Mouse (Mus musculus) hindbrain, embryonic 11.5 days (tissue): ENCODE measurements around the gene Htra1. TPM values are rescaled to one million over a fixed set of nuclear protein-coding genes. Genes with fewer than 3 reads are reported as not detected.

Experiments
- ATAC-seq: fragments of 200-750 bp; cut with Nextera tagmentation; 2 replicates; pipeline ENCODE4 v1.8.0; 2017; ENCODE audit warnings: mild to moderate bottlenecking, moderate TSS enrichment, moderate library complexity; ENCODE audit not compliant: low FRiP score
- DNase-seq: peaks from one replicate; pipeline ENCODE4 v3.0.0-alpha.2; 2015; ENCODE audit warnings: low spot score
- H3K27ac ChIP-seq: fragments of 300-500 bp; sonication (generic); 2 replicates; pipeline ENCODE4 v1.5.1; 2014; ENCODE audit warnings: mild to moderate bottlenecking, low read depth, low read length
- H3K27me3 ChIP-seq: fragments of 300-500 bp; sonication (generic); 2 replicates; pipeline ENCODE4 v1.6.1; 2014; ENCODE audit warnings: mild to moderate bottlenecking, low read length, moderate library complexity, mixed read lengths; ENCODE audit not compliant: control insufficient read depth, insufficient read depth
- H3K36me3 ChIP-seq: fragments of 300-500 bp; sonication (generic); 2 replicates; pipeline ENCODE4 v1.6.1; 2014; ENCODE audit warnings: mild to moderate bottlenecking, low read length, moderate library complexity, mixed read lengths; ENCODE audit not compliant: control insufficient read depth, insufficient read depth
- H3K4me1 ChIP-seq: fragments of 300-500 bp; sonication (generic); replicated peaks from 2 replicates; pipeline ENCODE4 v1.6.1; 2014; ENCODE audit warnings: low read length, mixed read lengths; ENCODE audit not compliant: control insufficient read depth, insufficient read depth
- H3K4me2 ChIP-seq: fragments of 300-500 bp; sonication (generic); replicated peaks from 2 replicates; pipeline ENCODE4 v1.6.1; 2014; ENCODE audit warnings: mild to moderate bottlenecking, low read depth, low read length
- H3K4me3 ChIP-seq: fragments of 300-500 bp; sonication (generic); 2 replicates; pipeline ENCODE4 v1.5.1; 2014; ENCODE audit warnings: low read depth, low read length
- H3K9ac ChIP-seq: fragments of 300-500 bp; sonication (generic); 2 replicates; pipeline ENCODE4 v1.6.1; 2014; ENCODE audit warnings: low read depth, low read length
- H3K9me3 ChIP-seq: fragments of 300-500 bp; sonication (generic); 2 replicates; pipeline ENCODE4 v1.6.1; 2016; ENCODE audit warnings: low read length; ENCODE audit not compliant: control insufficient read depth
- WGBS: fragments of 180-500 bp; shearing (Covaris S2); extraction: QIAGEN DNeasy Blood & Tissue Kit; methylation state at CpG from one replicate; pipeline ENCODE4 v1.1.7; 2014; 5-methylcytosine and 5-hydroxymethylcytosine counted together
- polyA plus RNA-seq: library from polyadenylated mRNA; unstranded; fragments of >200 nt; fragmentation: Nextera tagmentation; extraction: Ambion mirVana; gene quantifications from 2 replicates; pipeline ENCODE4 v1.2.1, GENCODE M21; 2014

Gene Htra1
- polyA plus RNA-seq, 1 experiment from 2014 or later, result 19.0 TPM

DNA sequence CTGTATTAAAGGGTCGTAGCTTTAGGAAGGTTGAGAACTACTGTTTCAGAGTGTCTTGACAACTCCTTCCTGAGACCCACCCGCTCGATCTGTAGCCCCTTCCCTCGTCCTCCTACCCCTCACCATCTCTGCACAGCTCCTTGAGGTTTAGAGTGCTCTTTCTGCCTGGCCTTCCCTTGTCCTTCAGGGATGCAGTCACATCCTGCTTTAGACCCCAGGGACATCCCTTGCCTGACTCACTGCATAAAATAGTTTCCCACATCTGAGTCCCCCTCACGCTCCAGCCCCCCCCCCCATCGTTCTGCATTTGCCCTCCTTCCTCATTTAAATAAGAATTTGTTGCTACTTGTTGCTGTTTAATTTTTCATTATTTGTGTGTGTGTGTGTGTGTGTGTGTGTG lies 31.0 kb downstream of the Htra1 start:
- Histone ChIP-seq H3K9ac (no peak overlapping the region), H3K9me3 (no peaks in the 10 kb centered on the region), H3K4me2 (no peak overlapping the region), H3K4me3 (no peak overlapping the region), H3K27ac (no peak overlapping the region), H3K4me1 (no peaks in the 10 kb centered on the region), H3K36me3 (no peaks in the 10 kb centered on the region), H3K27me3 (no peaks in the 10 kb centered on the region)
- 75% methylated on average over 6 of the region's 6 CpGs for WGBS
- DNase-seq (no peak), ATAC-seq (no peak)

GRCm38 (mm10) chr7:130967901-130968300 lies 32.0 kb downstream of the Htra1 start:
- H3K9me3 ChIP-seq, result no peaks in the 10 kb centered on the region
- DNase-seq (no peak), ATAC-seq (no peak)
- H3K36me3 ChIP-seq, result no peaks in the 10 kb centered on the region
- no peaks in the 10 kb centered on the region for H3K27me3 ChIP-seq
- no peak overlapping the region for H3K9ac ChIP-seq
- no peaks in the 10 kb centered on the region for H3K4me1 ChIP-seq
- no peak overlapping the region for H3K4me2 ChIP-seq
- WGBS, result 93% methylated on average over 6 of the region's 6 CpGs
- H3K4me3 ChIP-seq, result no peak overlapping the region
- H3K27ac ChIP-seq, result no peak overlapping the region

GRCm38 (mm10) chr7:130968537-130968936 lies 32.6 kb downstream of the Htra1 start:
- H3K4me3 ChIP-seq, result no peak overlapping the region
- WGBS, result 73% methylated on average over 7 of the region's 7 CpGs
- H3K27ac ChIP-seq, result no peak overlapping the region
- no peak overlapping the region for H3K4me2 ChIP-seq
- no peaks in the 10 kb centered on the region for H3K9me3 ChIP-seq
- DNase-seq (no peak), ATAC-seq (no peak)
- no peaks in the 10 kb centered on the region for H3K27me3 ChIP-seq
- H3K9ac ChIP-seq, result no peak overlapping the region
- no peaks in the 10 kb centered on the region for H3K4me1 ChIP-seq
- H3K36me3 ChIP-seq, result no peaks in the 10 kb centered on the region

DNA sequence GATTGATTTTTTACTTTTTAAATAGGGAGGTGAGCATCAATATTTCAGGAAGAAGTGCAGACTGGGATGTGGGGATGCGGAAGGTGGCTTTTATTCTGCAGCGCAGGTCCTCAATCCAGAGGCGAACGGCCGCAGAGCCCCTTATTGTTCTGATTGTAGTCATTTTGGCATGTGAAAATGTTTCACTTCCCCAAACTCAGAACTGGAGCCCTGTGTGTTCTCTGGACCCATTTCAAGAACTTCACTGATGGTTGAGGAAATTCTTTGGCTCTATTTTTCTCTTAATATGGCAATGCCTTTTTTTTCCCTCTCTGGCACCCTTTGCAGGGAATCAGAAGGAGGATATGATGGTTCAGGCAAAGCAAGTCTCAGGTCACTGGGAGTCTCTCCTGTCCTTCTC lies 33.2 kb downstream of the Htra1 start:
- no peak overlapping the region for H3K4me2 ChIP-seq
- no peaks in the 10 kb centered on the region for H3K4me1 ChIP-seq
- DNase-seq, result no peak
- no peak overlapping the region for H3K27ac ChIP-seq
- 90% methylated on average over 5 of the region's 5 CpGs for WGBS
- H3K27me3 ChIP-seq, result no peaks in the 10 kb centered on the region
- H3K9me3 ChIP-seq, result no peaks in the 10 kb centered on the region
- ATAC-seq, result no peak
- no peak overlapping the region for H3K4me3 ChIP-seq
- no peaks in the 10 kb centered on the region for H3K36me3 ChIP-seq
- H3K9ac ChIP-seq, result no peak overlapping the region

DNA sequence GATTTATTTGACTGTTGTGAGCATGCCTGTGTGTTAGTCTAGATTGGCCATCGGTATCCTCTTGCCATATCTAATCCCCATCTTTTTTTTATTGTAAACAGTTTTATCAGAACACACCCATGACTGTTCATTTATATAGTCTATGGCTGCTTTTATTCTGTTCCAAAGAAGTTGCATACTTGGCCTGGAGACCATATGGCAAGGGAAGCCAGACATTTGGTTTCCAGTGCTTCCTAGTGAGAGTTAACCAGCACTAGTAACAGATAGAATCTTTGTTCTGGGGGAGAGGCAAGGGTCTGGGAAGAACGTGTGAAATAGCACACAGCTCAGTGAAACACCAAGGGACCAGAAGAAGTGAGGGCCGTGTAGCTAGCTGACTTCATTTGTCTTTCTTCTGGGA lies 33.6 kb downstream of the Htra1 start:
- Histone ChIP-seq H3K27me3 (no peaks in the 10 kb centered on the region), H3K27ac (no peak overlapping the region), H3K9me3 (no peaks in the 10 kb centered on the region), H3K36me3 (no peaks in the 10 kb centered on the region), H3K4me3 (no peak overlapping the region), H3K4me1 (no peaks in the 10 kb centered on the region), H3K9ac (no peak overlapping the region), H3K4me2 (no peak overlapping the region)
- DNase-seq (no peak), ATAC-seq (no peak)
- WGBS, result 75% methylated on average over 3 of the region's 3 CpGs

DNA sequence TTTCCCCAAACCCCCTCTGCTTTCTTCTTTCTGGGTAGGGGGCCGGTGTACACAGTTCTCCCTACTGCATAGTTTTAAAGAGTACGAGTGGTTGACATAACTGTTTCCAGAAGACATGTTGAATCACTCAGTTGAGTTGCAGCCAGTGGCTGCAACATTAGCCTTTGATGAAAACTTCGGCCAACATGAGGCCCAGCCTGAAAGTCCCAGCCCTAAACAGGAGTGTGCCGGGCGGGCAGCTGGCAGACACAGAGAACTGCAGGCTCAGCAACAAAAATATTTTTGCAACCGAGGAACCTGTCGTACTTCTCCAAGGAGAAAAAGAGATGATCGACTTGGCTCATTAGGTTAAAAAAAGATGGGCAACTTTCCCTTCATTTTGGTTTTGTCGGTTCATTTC lies 36.9 kb downstream of the Htra1 start:
- no peak overlapping the region for H3K9ac ChIP-seq
- 80% methylated on average over 9 of the region's 9 CpGs for WGBS
- H3K27ac ChIP-seq, result no peak overlapping the region

GRCm38 (mm10) chr7:130976305-130976935 lies 40.5 kb downstream of the Htra1 start:
- DNase-seq (no peak), ATAC-seq (no peak)
- 65% methylated on average over 13 of the region's 13 CpGs for WGBS

More for the DNA sequence above, 36.9 kb downstream of the Htra1 start:
- no peaks in the 10 kb centered on the region for H3K36me3 ChIP-seq
- DNase-seq, result no peak
- no peaks in the 10 kb centered on the region for H3K27me3 ChIP-seq
- H3K9me3 ChIP-seq, result no peaks in the 10 kb centered on the region
- H3K4me3 ChIP-seq, result no peak overlapping the region
- no peak for ATAC-seq
- H3K4me2 ChIP-seq, result no peak overlapping the region
- H3K4me1 ChIP-seq, result no peaks in the 10 kb centered on the region

DNA sequence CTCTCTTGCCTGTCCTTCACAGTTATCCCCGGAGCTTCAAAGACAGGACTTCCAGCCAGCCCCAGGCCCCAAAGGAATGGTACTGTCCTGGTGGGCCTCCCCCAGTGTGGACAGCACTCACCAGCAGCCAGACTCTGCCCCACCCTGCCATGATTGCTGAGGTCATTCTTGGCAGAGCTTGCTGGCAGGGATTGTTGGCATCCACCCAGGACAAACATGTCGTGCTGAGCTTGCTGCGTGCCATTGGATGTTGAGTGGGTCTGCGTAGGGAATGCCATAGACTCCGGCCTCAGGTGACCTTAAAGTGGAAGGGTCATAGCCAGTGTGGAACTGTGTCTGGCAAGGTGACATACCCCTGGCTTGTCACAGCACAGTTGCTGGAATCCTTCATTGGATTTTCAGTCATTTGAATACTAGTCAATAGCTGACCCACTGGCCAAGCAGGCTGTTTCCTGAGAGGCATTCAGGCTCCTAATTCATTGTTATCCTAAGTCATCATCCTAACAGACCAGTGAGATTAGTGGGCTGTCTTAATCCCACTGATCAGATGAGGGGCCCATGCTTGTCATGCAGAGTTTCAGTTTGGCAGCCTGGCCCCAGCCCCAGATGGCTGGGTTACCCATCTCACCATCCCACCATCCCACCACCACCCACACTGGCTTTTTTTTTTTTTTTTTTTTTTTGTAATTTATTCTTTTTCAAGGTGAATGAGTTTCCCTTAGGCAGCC lies 42.0 kb downstream of the Htra1 start:
- no peak overlapping the region for H3K4me2 ChIP-seq
- no peak overlapping the region for H3K4me3 ChIP-seq
- 81% methylated on average over 5 of the region's 5 CpGs for WGBS
- no peaks in the 10 kb centered on the region for H3K36me3 ChIP-seq
- H3K27ac ChIP-seq, result no peak overlapping the region
- H3K9ac ChIP-seq, result no peak overlapping the region
- no peaks in the 10 kb centered on the region for H3K9me3 ChIP-seq
- DNase-seq, result no peak
- no peaks in the 10 kb centered on the region for H3K27me3 ChIP-seq
- no peak for ATAC-seq
- no peaks in the 10 kb centered on the region for H3K4me1 ChIP-seq

More at GRCm38 (mm10) chr7:130976305-130976935, 40.5 kb downstream of the Htra1 start:
- Histone ChIP-seq H3K9me3 (no peaks in the 10 kb centered on the region), H3K27ac (no peak overlapping the region), H3K4me2 (no peak overlapping the region), H3K4me1 (no peaks in the 10 kb centered on the region), H3K27me3 (no peaks in the 10 kb centered on the region), H3K36me3 (no peaks in the 10 kb centered on the region), H3K9ac (no peak overlapping the region), H3K4me3 (no peak overlapping the region)

- Histone ChIP-seq H3K4me2 (no peak overlapping the region), H3K27me3 (no peaks in the 10 kb centered on the region), H3K9me3 (no peaks in the 10 kb centered on the region), H3K36me3 (no peaks in the 10 kb centered on the region), H3K9ac (no peak overlapping the region), H3K4me3 (no peak overlapping the region), H3K27ac (no peak overlapping the region), H3K4me1 (no peaks in the 10 kb centered on the region)
- DNase-seq, result no peak
- WGBS, result 87% methylated on average over 1 of the region's 1 CpGs
- ATAC-seq, result no peak
These were observed 42.6 kb downstream of the Htra1 start for GRCm38 (mm10) chr7:130978545-130978944.
